Mouse (Mus musculus) thymus, postnatal 0 days (tissue): Measurements from ENCODE around the gene BC048507. TPM values are rescaled to one million over a fixed set of nuclear protein-coding genes. Genes with fewer than 3 reads are reported as not detected.
"Not testable (repeated sequence)": the region's sequence is repeated elsewhere in the genome, so short reads cannot be mapped to it uniquely, and the experiment has no call there.

Experiments used
- DNase-seq: peaks from one replicate; pipeline ENCODE4 v3.0.0-alpha.2; 2015; ENCODE audit warnings: low spot score
- polyA plus RNA-seq: library from polyadenylated mRNA; unstranded; fragments of >200 nt; fragmentation: Nextera tagmentation; extraction: Ambion mirVana; gene quantifications from 2 replicates; pipeline ENCODE4 v1.2.1, GENCODE M21; 2015

The BC048507 gene
- not detected in 2 replicates for polyA plus RNA-seq

GRCm38 (mm10) chr13:67863026-67863425, at the start of gene BC048507:
BC048507 (plus strand) TSS chr13:67863326.
- no peak for DNase-seq

GRCm38 (mm10) chr13:67813710-67814660, 49.1 kb upstream of the BC048507 start, which contains the start of gene Zfp273:
Zfp273 (plus strand) TSS chr13:67813740.
- peak; percentile 82 for DNase-seq

- no peak for DNase-seq
Measured at GRCm38 (mm10) chr13:67818636-67819035, 44.5 kb upstream of the BC048507 start.

GRCm38 (mm10) chr13:67830911-67831336, 32.2 kb upstream of the BC048507 start, which contains the start of gene Gm10037:
Gm10037 (plus strand) TSS chr13:67831106.
- DNase-seq, result peak; percentile 79

GRCm38 (mm10) chr13:67833137-67833536, 30.0 kb upstream of the BC048507 start:
- not testable (repeated sequence) for DNase-seq

- DNase-seq, result no peak
Measured at GRCm38 (mm10) chr13:67843775-67844118, 19.4 kb upstream of the BC048507 start.

- peak; percentile 64 for DNase-seq
Measured at GRCm38 (mm10) chr13:67844119-67844852, 18.8 kb upstream of the BC048507 start.

GRCm38 (mm10) chr13:67844853-67845194, 18.3 kb upstream of the BC048507 start:
- DNase-seq, result no peak

- no peak for DNase-seq
Measured at GRCm38 (mm10) chr13:67850361-67850760, 12.8 kb upstream of the BC048507 start.

- no peak for DNase-seq
Measured at GRCm38 (mm10) chr13:67853130-67853529, 10.0 kb upstream of the BC048507 start.

GRCm38 (mm10) chr13:67853983-67854382, 9.1 kb upstream of the BC048507 start:
- no peak for DNase-seq

GRCm38 (mm10) chr13:67857317-67857716, 5.8 kb upstream of the BC048507 start:
- no peak for DNase-seq

- no peak for DNase-seq
Measured at GRCm38 (mm10) chr13:67862508-67862907, 618 bp upstream of the BC048507 start.

GRCm38 (mm10) chr13:67864764-67865350, 1.7 kb downstream of the BC048507 start:
- DNase-seq, result no peak

- DNase-seq, result peak; percentile 25
Measured at GRCm38 (mm10) chr13:67867899-67868298, 4.8 kb downstream of the BC048507 start.

GRCm38 (mm10) chr13:67876049-67876698, 13.0 kb downstream of the BC048507 start:
- DNase-seq, result not testable (repeated sequence)

GRCm38 (mm10) chr13:67876699-67877254, 13.7 kb downstream of the BC048507 start:
- DNase-seq, result no peak

- no peak for DNase-seq
Measured at GRCm38 (mm10) chr13:67883966-67884365, 20.8 kb downstream of the BC048507 start.

GRCm38 (mm10) chr13:67909759-67910158, 46.6 kb downstream of the BC048507 start:
- no peak for DNase-seq
